Mouse (Mus musculus): Measurements from ENCODE around the gene Sept9.

GRCm38 (mm10) chr11:117292446-117292845 lies 93.0 kb downstream of the Sept9 start:
- TF ChIP-seq CTCF (IDR thresholded peaks at IDR 0.05; ENCODE audit: low read depth): no peak
- no peak for TF ChIP-seq EP300 (IDR thresholded peaks at IDR 0.05; ENCODE audit: low read depth)
